Mouse (Mus musculus) hindbrain, postnatal 0 days (tissue): ENCODE measurements at regions not wholly inside any gene's neighbourhood (a gene's known extent, or its start where the extent isn't known, plus 50 kb on each side); places are given as distances from the start of the nearest gene placed in this dataset.
A peak's percentile ranks its signal among the peaks of the same experiment; 100 is the strongest.

ENCODE experiments used
- ATAC-seq: fragments of 200-750 bp; cut with Nextera tagmentation; 2 replicates; pipeline ENCODE4 v1.8.0; 2017; ENCODE audit warnings: mild to moderate bottlenecking, moderate TSS enrichment, moderate library complexity
- DNase-seq: peaks from one replicate; pipeline ENCODE4 v3.0.0-alpha.2; 2015; ENCODE audit warnings: low spot score
- H3K27ac ChIP-seq: fragments of 300-500 bp; sonication (generic); 2 replicates; pipeline ENCODE4 v1.5.1; 2014; ENCODE audit warnings: mild to moderate bottlenecking
- H3K27me3 ChIP-seq: fragments of 300-500 bp; sonication (generic); 2 replicates; pipeline ENCODE4 v1.6.1; 2014; ENCODE audit warnings: low read length, mixed read lengths; ENCODE audit not compliant: insufficient read depth
- H3K36me3 ChIP-seq: fragments of 300-500 bp; sonication (generic); 2 replicates; pipeline ENCODE4 v1.6.1; 2014; ENCODE audit warnings: low read length, mixed read lengths; ENCODE audit not compliant: insufficient read depth
- H3K4me1 ChIP-seq: fragments of 300-500 bp; sonication (generic); 2 replicates; pipeline ENCODE4 v1.6.1; 2014; ENCODE audit warnings: antibody characterized with exemption, low read length, mixed read lengths; ENCODE audit not compliant: insufficient read depth
- H3K4me2 ChIP-seq: fragments of 300-500 bp; sonication (generic); 2 replicates; pipeline ENCODE4 v1.6.1; 2014; ENCODE audit warnings: low read depth, mild to moderate bottlenecking, low read length, moderate library complexity, mixed read lengths
- H3K4me3 ChIP-seq: fragments of 300-500 bp; sonication (generic); 2 replicates; pipeline ENCODE4 v1.5.1; 2014; ENCODE audit warnings: low read length
- H3K9ac ChIP-seq: fragments of 300-500 bp; sonication (generic); replicated peaks from 2 replicates; pipeline ENCODE4 v1.6.1; 2014; ENCODE audit warnings: mild to moderate bottlenecking, low read length, moderate library complexity, mixed read lengths
- H3K9me3 ChIP-seq: fragments of 300-500 bp; sonication (generic); 2 replicates; pipeline ENCODE4 v1.6.1; 2016; ENCODE audit warnings: low read length, mixed read lengths
- CTCF ChIP-seq: IDR thresholded peaks from 2 replicates; pipeline ENCODE4 v1.5.1; 2016; ENCODE audit warnings: antibody characterized with exemption, control low read depth, low read depth
- WGBS: fragments of 180-500 bp; shearing (Covaris S2); extraction: QIAGEN DNeasy Blood & Tissue Kit; methylation state at CpG from one replicate; pipeline ENCODE4 v1.1.7; 2014; 5-methylcytosine and 5-hydroxymethylcytosine counted together

- peak overlapping the region; percentile 51 for H3K4me2 ChIP-seq
- WGBS, result 16% methylated on average over 14 of the region's 14 CpGs
- H3K36me3 ChIP-seq, result no peaks in the 10 kb centered on the region
- peak overlapping the region; percentile 37; the same call in 1 of the 2 replicates for H3K9ac ChIP-seq
- H3K4me3 ChIP-seq, result peak overlapping the region; percentile 7; the same call in 1 of the 2 replicates
- peaks cover 20% of the 10 kb centered on the region for H3K4me1 ChIP-seq
- no peaks in the 10 kb centered on the region for H3K9me3 ChIP-seq
- ATAC-seq, result no peak
- no peak for TF ChIP-seq CTCF
- peak; percentile 48 for DNase-seq
- no peaks in the 10 kb centered on the region for H3K27me3 ChIP-seq
- peak overlapping the region; percentile 84 for H3K27ac ChIP-seq
Observed at GRCm38 (mm10) chr9:41612802-41613550, 451.5 kb upstream of the Ubash3b start.

- 4% methylated on average over 7 of the region's 7 CpGs for WGBS
- peak overlapping the region; percentile 51 for H3K4me2 ChIP-seq
- H3K36me3 ChIP-seq, result no peaks in the 10 kb centered on the region
- H3K9ac ChIP-seq, result peak overlapping the region; percentile 37
- H3K9me3 ChIP-seq, result no peaks in the 10 kb centered on the region
- H3K27me3 ChIP-seq, result no peaks in the 10 kb centered on the region
- TF ChIP-seq CTCF, result no peak
- ATAC-seq (peak; percentile 82), DNase-seq (peak; percentile 70)
- H3K4me3 ChIP-seq, result peak overlapping the region; percentile 7; the same call in 1 of the 2 replicates
- H3K27ac ChIP-seq, result peak overlapping the region; percentile 84
- H3K4me1 ChIP-seq, result peaks cover 20% of the 10 kb centered on the region
Observed at GRCm38 (mm10) chr9:41612452-41612795, 450.9 kb upstream of the Ubash3b start.

- peak; percentile 90 for ATAC-seq
- Histone ChIP-seq H3K36me3 (no peaks in the 10 kb centered on the region), H3K4me2 (peak overlapping the region; percentile 51), H3K27me3 (no peaks in the 10 kb centered on the region), H3K9ac (peak overlapping the region; percentile 37), H3K4me1 (peaks cover 20% of the 10 kb centered on the region), H3K4me3 (peak overlapping the region; percentile 7; the same call in 1 of the 2 replicates), H3K9me3 (no peaks in the 10 kb centered on the region), H3K27ac (peak overlapping the region; percentile 84)
- 4% methylated on average over 11 of the region's 11 CpGs for WGBS
- peak; percentile 94 for DNase-seq
- TF ChIP-seq CTCF, result no peak
Observed at GRCm38 (mm10) chr9:41611534-41612451, 450.3 kb upstream of the Ubash3b start.

GRCm38 (mm10) chr9:41610347-41610746 lies 448.9 kb upstream of the Ubash3b start:
- Histone ChIP-seq H3K9me3 (no peaks in the 10 kb centered on the region), H3K4me3 (no peak overlapping the region), H3K4me2 (no peak overlapping the region), H3K36me3 (no peaks in the 10 kb centered on the region), H3K4me1 (peaks cover 20% of the 10 kb centered on the region), H3K9ac (no peak overlapping the region), H3K27me3 (no peaks in the 10 kb centered on the region), H3K27ac (peak overlapping the region; percentile 84; the same call in 1 of the 2 replicates)
- DNase-seq, result no peak
- TF ChIP-seq CTCF, result no peak
- WGBS, result 20% methylated on average over 4 of the region's 4 CpGs
- ATAC-seq, result no peak

DNA sequence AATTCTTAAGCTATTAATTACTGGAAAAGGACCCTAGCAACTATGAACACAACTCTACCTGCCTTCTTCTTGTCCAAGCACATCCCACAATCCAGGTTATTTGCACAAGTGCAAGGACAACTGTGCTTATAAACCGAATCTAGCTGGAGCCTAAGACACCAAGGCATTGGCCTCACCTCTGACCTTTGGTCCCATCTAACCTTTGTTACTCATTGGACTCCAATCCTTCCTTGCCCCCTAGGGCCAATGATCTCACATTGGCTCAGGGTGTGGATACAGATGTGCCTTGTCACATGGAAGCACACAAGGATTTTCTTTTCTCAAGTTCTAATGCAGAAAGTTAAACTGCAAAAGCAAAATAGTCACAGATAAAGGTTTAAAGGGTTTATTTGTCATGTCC lies 444.6 kb upstream of the Ubash3b start:
- H3K9me3 ChIP-seq, result no peaks in the 10 kb centered on the region
- H3K4me2 ChIP-seq, result no peak overlapping the region
- H3K27me3 ChIP-seq, result no peaks in the 10 kb centered on the region
- H3K36me3 ChIP-seq, result no peaks in the 10 kb centered on the region
- DNase-seq, result no peak
- H3K4me1 ChIP-seq, result peaks cover 6% of the 10 kb centered on the region
- no peak for TF ChIP-seq CTCF
- no peak overlapping the region for H3K9ac ChIP-seq
- ATAC-seq, result no peak
- 0 out of 2 replicates have a peak overlapping the region, but pooled peaks have one; percentile 1 for H3K27ac ChIP-seq
- 75% methylated on average over 1 of the region's 1 CpGs for WGBS
- H3K4me3 ChIP-seq, result no peak overlapping the region

DNA sequence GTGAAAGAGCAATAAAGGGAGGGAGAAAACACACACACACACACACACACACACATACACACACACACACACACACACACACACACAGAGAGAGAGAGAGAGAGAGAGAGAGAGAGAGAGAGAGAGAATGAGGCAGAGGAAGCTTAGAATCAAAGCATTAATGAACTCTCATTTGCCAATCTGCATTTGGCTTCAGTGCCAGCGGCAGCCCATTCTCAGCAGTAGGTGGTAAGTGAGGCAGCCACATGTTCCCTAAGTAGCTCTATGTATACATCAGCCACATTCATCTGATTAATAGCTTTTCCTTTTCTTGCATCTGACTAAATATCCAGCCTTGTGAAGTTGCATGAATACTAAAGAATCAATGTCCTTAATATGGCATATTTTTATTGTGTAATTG lies 443.4 kb upstream of the Ubash3b start:
- H3K9me3 ChIP-seq, result no peaks in the 10 kb centered on the region
- ATAC-seq (no peak), DNase-seq (no peak)
- peaks cover 9% of the 10 kb centered on the region for H3K4me1 ChIP-seq
- no peak overlapping the region for H3K4me3 ChIP-seq
- 26% methylated on average over 1 of the region's 1 CpGs for WGBS
- no peak for TF ChIP-seq CTCF
- H3K9ac ChIP-seq, result no peak overlapping the region
- no peaks in the 10 kb centered on the region for H3K27me3 ChIP-seq
- H3K4me2 ChIP-seq, result no peak overlapping the region
- no peak overlapping the region for H3K27ac ChIP-seq
- H3K36me3 ChIP-seq, result no peaks in the 10 kb centered on the region
